Mouse (Mus musculus) CH12.LX (cell line): ENCODE measurements around the gene Pou4f2.

Experiments used
- CTCF ChIP-seq, 2 experiments: IDR thresholded peaks in 1 of 2; conservative IDR thresholded peaks in 1 of 2; 2 replicates each; pipeline ENCODE4 v1.5.1; 2011 to 2012; ENCODE audit warnings: low read depth in 2 of 2, low read length in 2 of 2, improper control_type of control experiment in 1 of 2, inconsistent platforms in 1 of 2, mild to moderate bottlenecking in 1 of 2, moderate library complexity in 1 of 2
- EP300 ChIP-seq: IDR thresholded peaks from 2 replicates; pipeline ENCODE4 v1.6.1; 2011; ENCODE audit warnings: low read length, improper control_type of control experiment
- ETS1 ChIP-seq: conservative IDR thresholded peaks from 2 replicates; pipeline ENCODE4 v1.6.1; 2012; ENCODE audit warnings: low read depth, mild to moderate bottlenecking, inconsistent platforms, low read length, improper control_type of control experiment, moderate library complexity
- GABPA ChIP-seq: IDR thresholded peaks from 2 replicates; pipeline ENCODE4 v1.6.1; 2012; ENCODE audit warnings: low read depth, low read length, improper control_type of control experiment, inconsistent platforms; ENCODE audit not compliant: insufficient replicate concordance
- JUND ChIP-seq: conservative IDR thresholded peaks from 2 replicates; pipeline ENCODE4 v1.6.1; 2011; ENCODE audit warnings: low read depth, low read length, improper control_type of control experiment
- MEF2A ChIP-seq: IDR thresholded peaks from 2 replicates; pipeline ENCODE4 v1.6.1; 2014; ENCODE audit warnings: low read depth, mild to moderate bottlenecking, inconsistent platforms, low read length, improper control_type of control experiment, borderline replicate concordance
- NRF1 ChIP-seq: IDR thresholded peaks from 2 replicates; pipeline ENCODE4 v1.6.1; 2014; ENCODE audit warnings: low read depth, mild to moderate bottlenecking, inconsistent platforms, low read length, improper control_type of control experiment, moderate library complexity
- POLR2A ChIP-seq: IDR thresholded peaks from 2 replicates; pipeline ENCODE4 v1.6.1; 2011; ENCODE audit warnings: low read depth, mild to moderate bottlenecking, improper control_type of control experiment, low read length
- SIN3A ChIP-seq: IDR thresholded peaks from 2 replicates; pipeline ENCODE4 v1.6.1; 2012; ENCODE audit warnings: low read length, improper control_type of control experiment, inconsistent platforms
- UBTF ChIP-seq: IDR thresholded peaks from 2 replicates; pipeline ENCODE4 v1.6.1; 2012; ENCODE audit warnings: low read depth, mild to moderate bottlenecking, inconsistent platforms, low read length, improper control_type of control experiment, moderate library complexity
- ZC3H11A ChIP-seq: IDR thresholded peaks from 2 replicates; pipeline ENCODE4 v1.6.1; 2012; ENCODE audit warnings: low read depth, mild to moderate bottlenecking, inconsistent platforms, low read length, improper control_type of control experiment

GRCm38 (mm10) chr8:78428148-78428547 is 8.3 kb downstream of the Pou4f2 start:
- TF ChIP-seq CTCF (conservative IDR thresholded peaks at IDR 0.05 in 1 of 2, IDR thresholded peaks at IDR 0.05 in 1 of 2; ENCODE audit: low read depth in 2 of 2, low read length in 2 of 2) (no peak), ETS1 (no peak), GABPA (no peak), UBTF (no peak), JUND (no peak), NRF1 (no peak), SIN3A (no peak), POLR2A (no peak), ZC3H11A (no peak), EP300 (no peak), MEF2A (no peak)
